Mouse (Mus musculus) forebrain, postnatal 0 days (tissue): ENCODE measurements at regions not wholly inside any gene's neighbourhood (a gene's known extent, or its start where the extent isn't known, plus 50 kb on each side); places are given as distances from the start of the nearest gene placed in this dataset.

Experiments used
- ATAC-seq: fragments of 200-750 bp; cut with Nextera tagmentation; 2 replicates; pipeline ENCODE4 v1.8.0; 2017; ENCODE audit warnings: mild to moderate bottlenecking, moderate library complexity
- DNase-seq: peaks from one replicate; pipeline ENCODE4 v3.0.0-alpha.2; 2015
- H3K27ac ChIP-seq: fragments of 300-500 bp; sonication (generic); 2 replicates; pipeline ENCODE4 v1.5.1; 2014; ENCODE audit warnings: low read depth, mild to moderate bottlenecking, antibody characterized with exemption, low read length, moderate library complexity, mixed read lengths
- H3K27me3 ChIP-seq: fragments of 300-500 bp; sonication (generic); 2 replicates; pipeline ENCODE4 v1.6.1; 2014; ENCODE audit warnings: mild to moderate bottlenecking, low read length, mixed read lengths; ENCODE audit not compliant: insufficient read depth
- H3K36me3 ChIP-seq: fragments of 300-500 bp; sonication (generic); 2 replicates; pipeline ENCODE4 v1.6.1; 2014; ENCODE audit warnings: mild to moderate bottlenecking, moderate library complexity; ENCODE audit not compliant: insufficient read depth
- H3K4me1 ChIP-seq: fragments of 300-500 bp; sonication (generic); 2 replicates; pipeline ENCODE4 v1.6.1; 2014; ENCODE audit warnings: antibody characterized with exemption; ENCODE audit not compliant: insufficient read depth
- H3K4me2 ChIP-seq: fragments of 300-500 bp; sonication (generic); 2 replicates; pipeline ENCODE4 v1.6.1; 2014; ENCODE audit warnings: low read depth, mild to moderate bottlenecking, moderate library complexity
- H3K4me3 ChIP-seq: fragments of 300-500 bp; sonication (generic); 2 replicates; pipeline ENCODE4 v1.5.1; 2014; ENCODE audit warnings: low read depth, low read length, mixed read lengths
- H3K9ac ChIP-seq: fragments of 300-500 bp; sonication (generic); 2 replicates; pipeline ENCODE4 v1.6.1; 2014; ENCODE audit warnings: mild to moderate bottlenecking
- H3K9me3 ChIP-seq: fragments of 300-500 bp; sonication (generic); 2 replicates; pipeline ENCODE4 v1.6.1; 2016; ENCODE audit warnings: low read length
- CTCF ChIP-seq: sonication (generic); IDR thresholded peaks from 2 replicates; pipeline ENCODE4 v1.5.1; 2016; ENCODE audit warnings: antibody characterized with exemption, control low read depth, low read depth
- WGBS: fragments of 180-500 bp; shearing (Covaris S2); extraction: QIAGEN DNeasy Blood & Tissue Kit; methylation state at CpG from one replicate; pipeline ENCODE4 v1.1.7; 2014; 5-methylcytosine and 5-hydroxymethylcytosine counted together

DNA sequence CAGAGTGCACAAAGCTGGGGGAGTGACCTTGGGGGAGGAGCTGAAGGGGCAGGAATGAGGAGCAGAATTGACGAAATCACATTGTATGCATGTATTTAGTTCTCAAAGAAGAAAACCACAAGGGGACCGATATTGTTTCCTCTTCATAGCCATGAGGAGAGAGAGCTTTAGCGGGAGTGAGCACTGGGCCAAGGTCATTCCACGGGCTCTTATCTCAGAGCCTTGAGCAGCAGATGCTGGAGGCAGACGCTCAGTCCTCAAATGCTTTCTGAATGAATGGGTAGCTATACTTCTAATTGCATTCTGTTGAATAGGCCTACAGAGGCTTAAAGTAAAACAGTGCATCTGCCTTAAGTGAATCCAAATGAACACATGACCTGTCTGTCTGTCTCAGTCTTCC, 245.2 kb upstream of the Rbfox1 start:
- Histone ChIP-seq H3K9me3 (no peaks in the 10 kb centered on the region), H3K36me3 (no peaks in the 10 kb centered on the region), H3K27me3 (no peaks in the 10 kb centered on the region), H3K4me3 (no peak overlapping the region), H3K27ac (no peak overlapping the region), H3K9ac (no peak overlapping the region), H3K4me2 (no peak overlapping the region), H3K4me1 (no peaks in the 10 kb centered on the region)
- TF ChIP-seq CTCF = no peak
- DNase-seq (no peak), ATAC-seq (no peak)
- WGBS = 67% methylated on average over 5 of the region's 5 CpGs

DNA sequence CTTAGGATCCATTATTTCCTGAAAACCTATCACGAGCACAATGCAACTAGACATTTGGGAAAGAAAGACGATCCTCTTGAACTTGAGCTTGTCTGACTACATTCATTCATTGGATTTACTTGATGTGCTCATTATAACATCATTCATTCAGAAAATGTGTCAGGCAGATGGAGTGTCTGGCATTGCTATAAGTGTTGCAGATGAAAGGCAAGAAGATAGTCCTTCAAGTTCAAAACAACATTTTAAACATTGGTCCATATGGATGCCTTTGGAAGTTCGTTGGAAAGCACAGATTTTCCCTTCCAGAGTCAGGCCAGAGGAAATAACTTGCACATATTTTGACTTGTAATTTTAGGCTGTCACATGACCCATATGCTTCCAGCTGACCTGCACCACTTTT, 255.2 kb upstream of the Rbfox1 start:
- no peak overlapping the region for H3K4me2 ChIP-seq
- peak; percentile 66 for DNase-seq
- H3K9ac ChIP-seq = no peak overlapping the region
- H3K4me1 ChIP-seq = no peaks in the 10 kb centered on the region
- no peak overlapping the region for H3K4me3 ChIP-seq
- no peaks in the 10 kb centered on the region for H3K36me3 ChIP-seq
- no peaks in the 10 kb centered on the region for H3K27me3 ChIP-seq
- peak; percentile 76 for ATAC-seq
- no peak for TF ChIP-seq CTCF
- no peaks in the 10 kb centered on the region for H3K9me3 ChIP-seq
- WGBS = 52% methylated on average over 3 of the region's 3 CpGs
- no peak overlapping the region for H3K27ac ChIP-seq

DNA sequence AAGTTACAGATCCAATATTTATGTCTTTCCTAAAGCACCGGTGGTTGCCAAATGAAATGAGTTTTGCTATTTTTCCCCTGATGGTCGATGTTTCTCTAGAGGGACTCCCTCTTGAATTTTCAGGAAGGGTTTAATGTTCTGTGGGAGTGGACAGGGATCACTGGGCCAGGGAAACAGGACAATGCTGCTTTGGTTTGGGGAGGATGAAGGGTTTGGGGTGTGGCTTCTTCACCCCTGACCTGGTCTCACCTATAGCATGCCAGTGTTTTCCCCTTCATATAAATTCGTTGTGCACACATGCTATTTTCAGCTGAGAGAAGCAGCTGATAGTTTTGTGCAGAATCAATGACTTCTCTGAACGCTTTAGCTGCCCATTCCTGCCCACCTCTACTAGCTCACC, 257.2 kb upstream of the Rbfox1 start:
- 72% methylated on average over 4 of the region's 4 CpGs for WGBS
- no peaks in the 10 kb centered on the region for H3K27me3 ChIP-seq
- no peak overlapping the region for H3K4me2 ChIP-seq
- H3K9ac ChIP-seq = no peak overlapping the region
- no peak overlapping the region for H3K4me3 ChIP-seq
- no peaks in the 10 kb centered on the region for H3K4me1 ChIP-seq
- ATAC-seq (no peak), DNase-seq (no peak)
- no peaks in the 10 kb centered on the region for H3K36me3 ChIP-seq
- H3K9me3 ChIP-seq = no peaks in the 10 kb centered on the region
- TF ChIP-seq CTCF = no peak
- no peak overlapping the region for H3K27ac ChIP-seq

DNA sequence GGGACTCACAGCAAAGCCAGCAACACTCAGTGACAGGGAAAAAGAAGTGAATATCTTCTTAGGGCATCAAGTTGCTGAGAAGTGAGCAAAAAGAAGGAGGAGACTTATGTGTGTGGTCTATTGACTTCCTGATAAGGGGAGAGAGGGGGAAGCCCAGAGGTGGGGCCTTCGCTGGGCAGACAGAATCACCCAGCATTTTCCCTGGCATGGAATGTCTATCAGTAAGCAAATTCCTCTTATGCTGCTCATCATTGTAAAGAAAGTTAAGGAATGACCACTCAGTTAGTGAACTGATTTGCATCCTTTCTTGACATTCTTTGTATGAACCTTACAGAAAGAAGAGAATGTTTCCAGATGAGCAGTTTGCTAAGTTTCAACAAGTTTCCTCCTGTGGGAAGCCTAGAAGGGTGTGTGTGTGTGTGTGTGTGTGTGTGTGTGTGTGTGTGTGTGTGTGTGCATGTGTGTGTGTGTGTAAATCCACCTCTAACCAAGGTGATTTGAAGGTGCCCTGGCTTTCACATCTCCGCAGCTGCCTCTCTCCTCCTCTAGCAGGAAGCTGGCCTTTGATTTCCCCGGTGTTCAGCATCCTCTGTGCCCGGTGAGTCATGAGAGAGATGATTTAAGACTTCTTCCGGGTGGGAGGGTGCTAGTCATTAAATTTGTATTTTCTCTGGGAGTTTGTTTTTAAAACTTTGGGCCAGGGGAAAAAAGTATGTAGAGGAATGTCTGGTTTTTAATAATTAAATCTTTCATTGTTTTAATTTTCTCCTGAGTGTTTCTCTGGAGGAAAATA, 257.8 kb upstream of the Rbfox1 start:
- Histone ChIP-seq H3K27ac (no peak overlapping the region), H3K27me3 (no peaks in the 10 kb centered on the region), H3K9ac (no peak overlapping the region), H3K36me3 (no peaks in the 10 kb centered on the region), H3K4me3 (no peak overlapping the region), H3K9me3 (no peaks in the 10 kb centered on the region), H3K4me1 (no peaks in the 10 kb centered on the region), H3K4me2 (no peak overlapping the region)
- no peak for DNase-seq
- ATAC-seq = no peak
- TF ChIP-seq CTCF = no peak
- 64% methylated on average over 5 of the region's 5 CpGs for WGBS

DNA sequence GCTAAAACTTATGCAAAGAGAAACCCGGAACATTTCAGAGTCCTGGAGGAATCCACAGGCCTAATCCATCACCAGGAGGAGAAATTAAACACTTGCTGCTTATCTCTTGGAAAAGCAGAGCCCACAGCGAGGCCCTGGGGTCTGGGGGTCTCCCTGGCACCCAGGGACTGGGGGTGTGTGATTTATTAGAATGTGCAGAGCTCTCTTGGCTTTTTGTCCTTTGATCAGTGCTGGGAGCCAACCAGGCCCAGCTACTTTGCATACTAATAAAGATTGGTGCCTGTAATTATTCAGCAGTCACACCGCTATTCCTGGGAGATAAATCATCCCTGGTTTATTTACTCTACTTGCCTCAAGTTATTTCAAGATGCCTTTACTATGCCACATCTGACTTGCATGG, 260.0 kb upstream of the Rbfox1 start:
- WGBS = 35% methylated on average over 3 of the region's 3 CpGs
- TF ChIP-seq CTCF = no peak
- Histone ChIP-seq H3K36me3 (no peaks in the 10 kb centered on the region), H3K4me3 (no peak overlapping the region), H3K9me3 (no peaks in the 10 kb centered on the region), H3K9ac (no peak overlapping the region), H3K27ac (no peak overlapping the region), H3K27me3 (no peaks in the 10 kb centered on the region), H3K4me1 (no peaks in the 10 kb centered on the region), H3K4me2 (no peak overlapping the region)
- no peak for DNase-seq
- ATAC-seq = no peak

DNA sequence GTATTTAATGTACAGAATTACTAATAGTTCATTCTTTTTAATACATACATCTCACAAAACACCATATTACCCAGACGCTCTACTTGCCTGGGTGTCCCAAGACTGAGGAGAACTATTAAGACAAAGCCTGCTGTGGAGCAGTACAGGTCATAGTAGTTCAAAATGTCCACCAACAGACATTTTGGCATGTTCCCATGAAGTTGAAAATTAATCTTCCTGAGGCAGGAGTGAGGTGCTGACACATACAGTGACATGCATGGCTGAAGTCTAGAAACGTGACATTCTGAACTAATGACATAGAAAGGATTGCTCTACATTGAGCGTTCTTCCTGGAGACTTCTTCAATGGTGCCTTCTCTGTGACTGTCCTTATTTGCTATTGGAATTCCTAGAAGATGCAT, 264.6 kb upstream of the Rbfox1 start:
- no peak for TF ChIP-seq CTCF
- no peaks in the 10 kb centered on the region for H3K4me1 ChIP-seq
- no peaks in the 10 kb centered on the region for H3K27me3 ChIP-seq
- H3K9ac ChIP-seq = no peak overlapping the region
- ATAC-seq (no peak), DNase-seq (no peak)
- no peaks in the 10 kb centered on the region for H3K36me3 ChIP-seq
- H3K4me2 ChIP-seq = no peak overlapping the region
- WGBS = 92% methylated on average over 3 of the region's 3 CpGs
- H3K4me3 ChIP-seq = no peak overlapping the region
- H3K27ac ChIP-seq = no peak overlapping the region
- H3K9me3 ChIP-seq = no peaks in the 10 kb centered on the region

DNA sequence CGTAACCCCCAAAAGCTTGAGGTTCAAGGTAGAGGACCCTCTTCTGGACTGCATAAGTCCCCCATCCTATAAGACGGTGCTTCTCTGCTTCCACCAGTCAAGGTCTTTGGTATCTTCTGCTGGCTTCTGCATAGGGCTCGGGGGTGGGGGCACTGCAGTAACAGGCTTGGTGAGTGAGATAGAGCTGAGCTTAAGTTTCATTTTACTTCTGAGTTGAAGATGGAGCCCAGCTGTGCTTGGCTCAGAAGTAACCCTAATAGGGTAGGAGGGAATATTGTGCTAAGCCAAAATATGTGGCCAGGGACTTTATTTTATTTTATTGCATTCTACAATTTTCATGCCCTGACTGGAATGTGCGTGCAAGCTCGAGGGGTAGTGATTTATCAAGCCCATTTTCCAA, 268.8 kb upstream of the Rbfox1 start:
- Histone ChIP-seq H3K4me3 (no peak overlapping the region), H3K9ac (no peak overlapping the region), H3K9me3 (no peaks in the 10 kb centered on the region), H3K36me3 (no peaks in the 10 kb centered on the region), H3K27ac (no peak overlapping the region), H3K27me3 (no peaks in the 10 kb centered on the region), H3K4me1 (no peaks in the 10 kb centered on the region), H3K4me2 (no peak overlapping the region)
- TF ChIP-seq CTCF = no peak
- 84% methylated on average over 5 of the region's 5 CpGs for WGBS
- DNase-seq (no peak), ATAC-seq (no peak)
